Mouse (Mus musculus) C2C12 (cell line): ENCODE data around the gene C1qtnf1.

ENCODE experiments used
- CEBPB ChIP-seq: IDR thresholded peaks from one replicate; pipeline ENCODE4 v1.6.1; 2011; ENCODE audit warnings: low read depth, mild to moderate bottlenecking, control low read depth, moderate library complexity
- CTCF ChIP-seq: IDR thresholded peaks from one replicate; pipeline ENCODE4 v1.5.1; 2011; ENCODE audit not compliant: control insufficient read depth, insufficient read depth, insufficient read length
- MAX ChIP-seq: IDR thresholded peaks from one replicate; pipeline ENCODE4 v1.6.1; 2011; ENCODE audit warnings: mild to moderate bottlenecking, control low read depth
- MYOG ChIP-seq: IDR thresholded peaks from one replicate; pipeline ENCODE4 v1.6.1; 2011; ENCODE audit not compliant: control insufficient read depth, insufficient read length; ENCODE audit errors: extremely low read depth
- USF1 ChIP-seq: IDR thresholded peaks from one replicate; pipeline ENCODE4 v1.6.1; 2011; ENCODE audit warnings: low read depth, mild to moderate bottlenecking, control low read depth, moderate library complexity

- TF ChIP-seq CTCF (no peak), MAX (no peak), CEBPB (no peak), USF1 (no peak), MYOG (no peak)
Observed at GRCm38 (mm10) chr11:118486281-118486680, 58.3 kb downstream of the C1qtnf1 start.
